Mouse (Mus musculus) midbrain, embryonic 11.5 days (tissue): ENCODE measurements around the gene Ugt1a2. TPM values are rescaled to one million over a fixed set of nuclear protein-coding genes. Genes with fewer than 3 reads are reported as not detected.
"Not testable (repeated sequence)": the region's sequence is repeated elsewhere in the genome, so short reads cannot be mapped to it uniquely, and the experiment has no call there.

Experiments used
- ATAC-seq: fragments of 200-750 bp; cut with Nextera tagmentation; 2 replicates; pipeline ENCODE4 v1.8.0; 2017; ENCODE audit warnings: moderate TSS enrichment, moderate library complexity; ENCODE audit not compliant: low FRiP score
- DNase-seq: peaks from one replicate; pipeline ENCODE4 v3.0.0; 2015; ENCODE audit warnings: low spot score; ENCODE audit errors: missing footprints
- H3K27ac ChIP-seq: fragments of 300-500 bp; sonication (generic); 2 replicates; pipeline ENCODE4 v1.5.1; 2014; ENCODE audit warnings: low read depth, low read length
- H3K27me3 ChIP-seq: fragments of 300-500 bp; sonication (generic); 2 replicates; pipeline ENCODE4 v1.6.1; 2014; ENCODE audit warnings: mild to moderate bottlenecking, low read length, moderate library complexity, mixed read lengths; ENCODE audit not compliant: control insufficient read depth, insufficient read depth
- H3K36me3 ChIP-seq: fragments of 300-500 bp; sonication (generic); 2 replicates; pipeline ENCODE4 v1.6.1; 2014; ENCODE audit warnings: mild to moderate bottlenecking, low read length, moderate library complexity, mixed read lengths; ENCODE audit not compliant: control insufficient read depth, insufficient read depth
- H3K4me1 ChIP-seq: fragments of 300-500 bp; sonication (generic); 2 replicates; pipeline ENCODE4 v1.6.1; 2014; ENCODE audit warnings: low read length; ENCODE audit not compliant: control insufficient read depth, insufficient read depth
- H3K4me2 ChIP-seq: fragments of 300-500 bp; sonication (generic); 2 replicates; pipeline ENCODE4 v1.6.1; 2014; ENCODE audit warnings: mild to moderate bottlenecking, moderate library complexity
- H3K4me3 ChIP-seq: fragments of 300-500 bp; sonication (generic); 2 replicates; pipeline ENCODE4 v1.5.1; 2014; ENCODE audit warnings: low read depth, low read length
- H3K9ac ChIP-seq: fragments of 300-500 bp; sonication (generic); 2 replicates; pipeline ENCODE4 v1.6.1; 2014; ENCODE audit warnings: low read length
- H3K9me3 ChIP-seq: fragments of 300-500 bp; sonication (generic); 2 replicates; pipeline ENCODE4 v1.6.1; 2016; ENCODE audit warnings: low read length; ENCODE audit not compliant: control insufficient read depth
- WGBS: fragments of 180-500 bp; shearing (Covaris S2); extraction: QIAGEN DNeasy Blood & Tissue Kit; methylation state at CpG from one replicate; pipeline ENCODE4 v1.1.7; 2014; 5-methylcytosine and 5-hydroxymethylcytosine counted together
- polyA plus RNA-seq: library from polyadenylated mRNA; unstranded; fragments of >200 nt; fragmentation: Nextera tagmentation; extraction: Ambion mirVana; gene quantifications from 2 replicates; pipeline ENCODE4 v1.2.1, GENCODE M21; 2014

Gene Ugt1a2
- not detected in 2 replicates for polyA plus RNA-seq

GRCm38 (mm10) chr1:88200456-88200855 is at the start of gene Ugt1a2:
TSS of gene Ugt1a2 (plus strand) at chr1:88200601.
- Histone ChIP-seq H3K9ac (no peak within 1 kb of the TSS), H3K27ac (no peak within 1 kb of the TSS)
- DNase-seq, result no peak

GRCm38 (mm10) chr1:88158430-88158829 is 42.0 kb upstream of the Ugt1a2 start:
- no peak overlapping the region for H3K9ac ChIP-seq
- no peak overlapping the region for H3K27ac ChIP-seq
- no peaks in the 10 kb centered on the region for H3K9me3 ChIP-seq
- no peak for ATAC-seq
- no peaks in the 10 kb centered on the region for H3K4me1 ChIP-seq
- WGBS, result 86% methylated on average over 2 of the region's 2 CpGs
- H3K4me2 ChIP-seq, result no peak overlapping the region
- H3K36me3 ChIP-seq, result no peaks in the 10 kb centered on the region
- no peak for DNase-seq
- H3K27me3 ChIP-seq, result no peaks in the 10 kb centered on the region
- no peak overlapping the region for H3K4me3 ChIP-seq

More at GRCm38 (mm10) chr1:88200456-88200855, at the start of gene Ugt1a2:
- no peak within 1 kb of the TSS for H3K4me2 ChIP-seq
- H3K4me3 ChIP-seq, result no peak within 1 kb of the TSS
- H3K36me3 ChIP-seq, result no peaks in the 10 kb centered on the region
- H3K9me3 ChIP-seq, result no peaks in the 10 kb centered on the region
- ATAC-seq, result no peak
- no peaks in the 10 kb centered on the region; the same call in 1 of the 2 replicates for H3K27me3 ChIP-seq
- 91% methylated on average over 7 of the region's 7 CpGs for WGBS
- H3K4me1 ChIP-seq, result no peaks in the 10 kb centered on the region

DNA sequence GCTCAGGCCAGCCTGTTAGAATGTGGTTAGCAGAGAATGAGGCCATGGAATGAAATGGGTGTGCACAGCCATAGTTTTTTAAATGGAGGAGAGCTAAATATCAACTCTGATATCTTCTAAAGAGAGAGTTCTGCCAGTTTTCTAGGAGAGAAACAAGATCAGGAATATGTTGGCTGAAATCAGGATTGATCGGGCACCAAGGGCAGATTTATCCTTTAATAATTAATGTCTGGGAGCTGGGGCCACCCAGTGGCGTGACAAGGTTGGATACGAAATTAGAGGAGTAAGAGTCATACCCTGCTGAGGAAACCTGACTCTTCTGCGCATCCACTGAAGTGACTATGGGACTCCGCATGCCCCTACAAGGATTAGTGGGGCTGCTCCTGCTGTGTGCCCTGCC is 34.7 kb upstream of the Ugt1a2 start, which contains the start of gene Ugt1a5:
Gene Ugt1a5, plus strand, starts transcription at position 302 of the 400 bp plus-strand sequence.
- H3K9ac ChIP-seq, result no peak within 1 kb of the TSS
- no peak within 1 kb of the TSS for H3K4me2 ChIP-seq
- DNase-seq, result no peak
- H3K27ac ChIP-seq, result no peak within 1 kb of the TSS
- WGBS, result 87% methylated on average over 5 of the region's 5 CpGs
- no peaks in the 10 kb centered on the region for H3K36me3 ChIP-seq
- no peaks in the 10 kb centered on the region for H3K4me1 ChIP-seq
- no peaks in the 10 kb centered on the region for H3K9me3 ChIP-seq
- ATAC-seq, result no peak
- H3K27me3 ChIP-seq, result no peaks in the 10 kb centered on the region
- H3K4me3 ChIP-seq, result no peak within 1 kb of the TSS

DNA sequence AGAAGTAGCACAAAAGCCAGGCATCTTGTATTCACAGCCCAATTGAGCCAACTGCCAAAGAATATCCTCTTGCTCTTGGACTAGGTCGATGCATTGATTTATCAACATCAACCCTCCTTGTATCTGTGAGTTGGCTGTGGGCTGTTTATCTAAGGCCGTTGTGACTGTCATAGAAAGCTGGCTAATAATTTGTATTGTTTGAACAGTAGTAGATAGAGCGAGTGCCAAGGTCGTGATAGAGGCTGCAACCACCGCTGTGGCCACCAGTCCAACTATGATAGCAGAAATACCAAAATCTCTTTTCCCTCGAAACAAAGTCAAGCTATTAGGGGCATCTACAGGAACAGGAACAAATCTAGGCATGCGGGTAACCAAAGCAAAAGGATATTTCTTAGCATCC is 28.2 kb upstream of the Ugt1a2 start:
- 95% methylated on average over 5 of the region's 7 CpGs for WGBS

GRCm38 (mm10) chr1:88179657-88180056 is 20.7 kb upstream of the Ugt1a2 start:
- no peak overlapping the region for H3K4me3 ChIP-seq
- WGBS, result 86% methylated on average over 1 of the region's 1 CpGs
- no peak for ATAC-seq
- no peaks in the 10 kb centered on the region for H3K4me1 ChIP-seq
- DNase-seq, result no peak
- no peak overlapping the region for H3K9ac ChIP-seq
- H3K4me2 ChIP-seq, result no peak overlapping the region
- peaks cover 3% of the 10 kb centered on the region; the same call in 1 of the 2 replicates for H3K9me3 ChIP-seq
- H3K36me3 ChIP-seq, result no peaks in the 10 kb centered on the region
- no peaks in the 10 kb centered on the region for H3K27me3 ChIP-seq
- H3K27ac ChIP-seq, result no peak overlapping the region

More for the DNA sequence above, 28.2 kb upstream of the Ugt1a2 start:
- not testable (repeated sequence) for H3K9me3 ChIP-seq, DNase-seq, H3K4me1 ChIP-seq, H3K4me3 ChIP-seq, H3K36me3 ChIP-seq, ATAC-seq, H3K4me2 ChIP-seq, H3K27me3 ChIP-seq, H3K27ac ChIP-seq, H3K9ac ChIP-seq

GRCm38 (mm10) chr1:88186325-88186935 is 14.0 kb upstream of the Ugt1a2 start:
- peak; percentile 74 for DNase-seq
- 91% methylated on average over 5 of the region's 5 CpGs for WGBS
- Histone ChIP-seq H3K9me3 (no peaks in the 10 kb centered on the region), H3K36me3 (no peaks in the 10 kb centered on the region), H3K4me1 (no peaks in the 10 kb centered on the region), H3K9ac (no peak overlapping the region), H3K4me3 (no peak overlapping the region), H3K4me2 (no peak overlapping the region), H3K27ac (no peak overlapping the region), H3K27me3 (no peaks in the 10 kb centered on the region)
- no peak for ATAC-seq

DNA sequence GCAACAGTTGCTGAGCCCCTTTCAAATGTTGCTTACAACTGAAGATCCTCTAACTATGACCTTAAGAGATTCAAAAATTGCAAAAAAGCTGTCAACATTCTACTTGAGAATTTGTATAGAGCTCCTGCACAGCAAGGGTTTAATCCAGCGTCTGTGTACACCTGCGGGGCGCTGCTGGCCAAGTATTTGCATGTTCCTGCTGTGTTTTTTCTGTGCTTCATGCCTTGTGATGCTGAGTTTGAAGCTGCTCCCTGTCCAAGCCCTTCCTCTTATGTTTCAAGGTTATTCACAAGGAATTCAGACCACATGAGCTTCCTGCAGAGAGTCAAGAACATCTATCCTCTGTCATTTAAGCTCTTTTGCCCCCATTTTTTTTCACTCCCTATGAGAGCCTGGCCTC is 8.3 kb upstream of the Ugt1a2 start:
- H3K9me3 ChIP-seq, result no peaks in the 10 kb centered on the region
- 68% methylated on average over 3 of the region's 3 CpGs for WGBS
- no peak overlapping the region for H3K27ac ChIP-seq
- no peak for ATAC-seq
- no peaks in the 10 kb centered on the region for H3K4me1 ChIP-seq
- H3K36me3 ChIP-seq, result no peaks in the 10 kb centered on the region
- H3K4me2 ChIP-seq, result no peak overlapping the region
- peak; percentile 47 for DNase-seq
- no peak overlapping the region for H3K4me3 ChIP-seq
- no peak overlapping the region for H3K9ac ChIP-seq
- no peaks in the 10 kb centered on the region for H3K27me3 ChIP-seq

- ATAC-seq (no peak), DNase-seq (no peak)
- no peak overlapping the region for H3K27ac ChIP-seq
- H3K4me1 ChIP-seq, result no peaks in the 10 kb centered on the region
- WGBS, result 97% methylated on average over 1 of the region's 1 CpGs
- H3K36me3 ChIP-seq, result no peaks in the 10 kb centered on the region
- H3K9ac ChIP-seq, result no peak overlapping the region
- no peak overlapping the region for H3K4me2 ChIP-seq
- no peaks in the 10 kb centered on the region for H3K27me3 ChIP-seq
- H3K9me3 ChIP-seq, result no peaks in the 10 kb centered on the region
- H3K4me3 ChIP-seq, result no peak overlapping the region
Measured at GRCm38 (mm10) chr1:88195687-88196086, 4.7 kb upstream of the Ugt1a2 start.

DNA sequence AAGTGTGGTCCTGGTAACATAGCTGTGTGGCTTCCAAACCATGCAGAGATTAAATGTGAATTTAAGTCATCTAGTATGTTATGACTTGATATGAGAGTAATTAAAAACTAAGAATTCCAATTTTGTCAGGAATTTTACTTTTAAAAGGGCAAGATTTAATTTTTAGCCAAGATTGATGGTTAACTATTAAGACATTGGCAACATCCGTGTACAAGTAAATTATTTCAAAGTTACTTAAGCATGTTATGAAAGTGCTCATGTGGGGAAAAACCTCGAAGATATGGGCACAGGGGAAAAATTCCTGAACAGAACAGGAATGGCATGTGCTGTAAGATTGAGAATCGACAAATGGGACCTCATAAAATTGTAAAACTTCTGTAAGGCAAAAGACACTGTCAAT is 3.0 kb upstream of the Ugt1a2 start:
- H3K27ac ChIP-seq, result no peak overlapping the region
- DNase-seq, result no peak
- no peak overlapping the region for H3K4me2 ChIP-seq
- no peak overlapping the region for H3K4me3 ChIP-seq
- H3K27me3 ChIP-seq, result no peaks in the 10 kb centered on the region
- no peaks in the 10 kb centered on the region for H3K4me1 ChIP-seq
- 81% methylated on average over 3 of the region's 3 CpGs for WGBS
- H3K9ac ChIP-seq, result no peak overlapping the region
- ATAC-seq, result no peak
- H3K36me3 ChIP-seq, result no peaks in the 10 kb centered on the region
- no peaks in the 10 kb centered on the region for H3K9me3 ChIP-seq
